Mouse (Mus musculus): ENCODE results near the gene Avpr1b.

DNA sequence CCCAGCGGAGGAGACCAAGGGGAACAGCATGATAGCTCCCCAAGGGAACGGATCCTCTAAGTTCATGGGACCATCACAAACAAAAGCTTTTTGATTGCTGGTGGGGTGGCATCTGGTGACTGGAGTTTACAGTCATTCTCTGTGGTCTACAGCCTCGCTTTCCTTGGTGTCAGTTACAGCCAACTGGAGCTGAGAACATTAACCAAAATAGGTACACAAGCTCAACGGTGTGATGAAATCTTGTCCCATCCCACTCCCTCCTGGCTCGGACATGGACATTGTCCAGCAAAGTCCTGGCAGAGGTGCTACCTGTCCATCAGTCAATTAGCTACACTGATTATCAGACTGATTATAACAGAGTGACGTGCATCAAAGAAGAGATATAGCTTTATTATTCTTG, 15.6 kb downstream of the Avpr1b start:
- TF ChIP-seq GATA1 (IDR thresholded peaks at IDR 0.05; ENCODE audit: low read length) (no peak), TAL1 (IDR thresholded peaks at IDR 0.05; ENCODE audit: low read length) (no peak)
